Mouse (Mus musculus) MEL (cell line): ENCODE measurements at regions not wholly inside any gene's neighbourhood (a gene's known extent, or its start where the extent isn't known, plus 50 kb on each side); places are given as distances from the start of the nearest gene placed in this dataset.

Experiments
- DNase-seq: peaks from one replicate; pipeline ENCODE4 v3.0.0; 2011; ENCODE audit warnings: low read depth, low spot score
- H3K27ac ChIP-seq: 2 replicates; pipeline ENCODE4 v1.5.1; 2012; ENCODE audit warnings: low read depth, mild to moderate bottlenecking, control low read depth, low read length, moderate library complexity; ENCODE audit not compliant: control insufficient read depth
- H3K27me3 ChIP-seq, 2 experiments: fragments of 150-350 bp in 1 of 2; sonication (generic) in 1 of 2; 2 replicates each; pipeline ENCODE4 v1.6.1; 2012; ENCODE audit warnings: low read length in 2 of 2, mild to moderate bottlenecking in 2 of 2, improper control_type of control experiment in 1 of 2, moderate library complexity in 1 of 2; ENCODE audit not compliant: insufficient read depth in 2 of 2, control insufficient read depth in 1 of 2
- H3K36me3 ChIP-seq, 2 experiments: 2 replicates each; pipeline ENCODE4 v1.6.1; 2012 to 2014; ENCODE audit warnings: low read length in 2 of 2, improper control_type of control experiment in 1 of 2, inconsistent platforms in 1 of 2, mild to moderate bottlenecking in 1 of 2; ENCODE audit not compliant: insufficient read depth in 2 of 2, control insufficient read depth in 1 of 2
- H3K4me1 ChIP-seq, 2 experiments: fragments of 150-350 bp in 1 of 2; sonication (generic) in 1 of 2; 2 replicates each; pipeline ENCODE4 v1.6.1; 2012; ENCODE audit warnings: low read length in 2 of 2, improper control_type of control experiment in 1 of 2, mild to moderate bottlenecking in 1 of 2; ENCODE audit not compliant: insufficient read depth in 2 of 2, control insufficient read depth in 1 of 2
- H3K4me3 ChIP-seq, 2 experiments: fragments of 150-350 bp in 1 of 2; sonication (generic) in 1 of 2; 2 replicates each; pipeline ENCODE4 v1.5.1; 2012; ENCODE audit warnings: low read depth in 2 of 2, low read length in 2 of 2, mild to moderate bottlenecking in 2 of 2, moderate library complexity in 2 of 2, control low read depth in 1 of 2, improper control_type of control experiment in 1 of 2; ENCODE audit not compliant: control insufficient read depth in 1 of 2, insufficient read depth in 1 of 2
- H3K79me2 ChIP-seq: 2 replicates; pipeline ENCODE4 v1.6.1; 2012; ENCODE audit warnings: mild to moderate bottlenecking, low read length, moderate library complexity; ENCODE audit not compliant: control insufficient read depth, poor library complexity, insufficient read depth
- H3K9ac ChIP-seq: 2 replicates; pipeline ENCODE4 v1.6.1; 2012; ENCODE audit warnings: low read depth, mild to moderate bottlenecking, control low read depth, low read length, moderate library complexity; ENCODE audit not compliant: control insufficient read depth, poor library complexity, severe bottlenecking
- H3K9me3 ChIP-seq: fragments of 150-350 bp; sonication (generic); replicated peaks from 2 replicates; pipeline ENCODE4 v1.6.1; 2012; ENCODE audit warnings: mild to moderate bottlenecking, low read length, improper control_type of control experiment, moderate library complexity; ENCODE audit not compliant: insufficient read depth
- CHD1 ChIP-seq: IDR thresholded peaks from 2 replicates; pipeline ENCODE4 v1.6.1; 2012; ENCODE audit warnings: low read depth, mild to moderate bottlenecking, inconsistent platforms, low read length, improper control_type of control experiment
- CHD2 ChIP-seq: IDR thresholded peaks from 2 replicates; pipeline ENCODE4 v1.6.1; 2011; ENCODE audit warnings: low read length, improper control_type of control experiment
- EP300 ChIP-seq, 2 experiments: IDR thresholded peaks; 2 replicates each; pipeline ENCODE4 v1.6.1; 2011; ENCODE audit warnings: improper control_type of control experiment in 2 of 2, low read length in 2 of 2, low read depth in 1 of 2, mild to moderate bottlenecking in 1 of 2
- ETS1 ChIP-seq: IDR thresholded peaks from 2 replicates; pipeline ENCODE4 v1.6.1; 2012; ENCODE audit warnings: low read depth, mild to moderate bottlenecking, inconsistent platforms, low read length, improper control_type of control experiment, moderate library complexity
- GABPA ChIP-seq: IDR thresholded peaks from 2 replicates; pipeline ENCODE4 v1.6.1; 2012; ENCODE audit warnings: low read depth, mild to moderate bottlenecking, inconsistent platforms, low read length, improper control_type of control experiment, moderate library complexity
- GATA1 ChIP-seq: IDR thresholded peaks from 2 replicates; pipeline ENCODE4 v1.6.1; 2011; ENCODE audit warnings: low read depth, low read length, improper control_type of control experiment
- HCFC1 ChIP-seq: IDR thresholded peaks from 2 replicates; pipeline ENCODE4 v1.6.1; 2012; ENCODE audit warnings: low read depth, mild to moderate bottlenecking, inconsistent platforms, low read length, improper control_type of control experiment, moderate library complexity
- JUND ChIP-seq: IDR thresholded peaks from 2 replicates; pipeline ENCODE4 v1.6.1; 2011; ENCODE audit warnings: low read depth, mild to moderate bottlenecking, improper control_type of control experiment, low read length
- KAT2A ChIP-seq: conservative IDR thresholded peaks from 2 replicates; pipeline ENCODE4 v1.6.1; 2012; ENCODE audit warnings: low read depth, low read length, improper control_type of control experiment, inconsistent platforms
- MAFK ChIP-seq: IDR thresholded peaks from 2 replicates; pipeline ENCODE4 v1.6.1; 2011; ENCODE audit warnings: low read depth, mild to moderate bottlenecking, low read length, improper control_type of control experiment, borderline replicate concordance
- MEF2A ChIP-seq: IDR thresholded peaks from 2 replicates; pipeline ENCODE4 v1.6.1; 2014; ENCODE audit warnings: low read depth, mild to moderate bottlenecking, inconsistent platforms, low read length, improper control_type of control experiment; ENCODE audit not compliant: poor library complexity, insufficient replicate concordance, severe bottlenecking; ENCODE audit errors: extremely low read depth
- MXI1 ChIP-seq: IDR thresholded peaks from 2 replicates; pipeline ENCODE4 v1.6.1; 2011; ENCODE audit warnings: mild to moderate bottlenecking, low read depth, low read length, improper control_type of control experiment
- MYC ChIP-seq: IDR thresholded peaks from 2 replicates; pipeline ENCODE4 v1.6.1; 2011; ENCODE audit warnings: low read depth, mild to moderate bottlenecking, low read length, improper control_type of control experiment, moderate library complexity
- NRF1 ChIP-seq: IDR thresholded peaks from 2 replicates; pipeline ENCODE4 v1.6.1; 2014; ENCODE audit warnings: low read depth, mild to moderate bottlenecking, inconsistent platforms, low read length, improper control_type of control experiment, moderate library complexity; ENCODE audit not compliant: poor library complexity, insufficient read depth, severe bottlenecking
- POLR2AphosphoS2 ChIP-seq: IDR thresholded peaks from 2 replicates; pipeline ENCODE4 v1.6.1; 2011; ENCODE audit warnings: low read length, improper control_type of control experiment
- RCOR1 ChIP-seq: IDR thresholded peaks from 2 replicates; pipeline ENCODE4 v1.6.1; 2012; ENCODE audit warnings: low read depth, mild to moderate bottlenecking, inconsistent platforms, low read length, improper control_type of control experiment
- SMC3 ChIP-seq: IDR thresholded peaks from 2 replicates; pipeline ENCODE4 v1.6.1; 2011; ENCODE audit warnings: low read depth, low read length, improper control_type of control experiment
- ZC3H11A ChIP-seq: IDR thresholded peaks from 2 replicates; pipeline ENCODE4 v1.6.1; 2012; ENCODE audit warnings: low read depth, mild to moderate bottlenecking, inconsistent platforms, low read length, improper control_type of control experiment
- ZNF384 ChIP-seq: IDR thresholded peaks from 2 replicates; pipeline ENCODE4 v1.6.1; 2012; ENCODE audit warnings: low read depth, mild to moderate bottlenecking, inconsistent platforms, low read length, improper control_type of control experiment

DNA sequence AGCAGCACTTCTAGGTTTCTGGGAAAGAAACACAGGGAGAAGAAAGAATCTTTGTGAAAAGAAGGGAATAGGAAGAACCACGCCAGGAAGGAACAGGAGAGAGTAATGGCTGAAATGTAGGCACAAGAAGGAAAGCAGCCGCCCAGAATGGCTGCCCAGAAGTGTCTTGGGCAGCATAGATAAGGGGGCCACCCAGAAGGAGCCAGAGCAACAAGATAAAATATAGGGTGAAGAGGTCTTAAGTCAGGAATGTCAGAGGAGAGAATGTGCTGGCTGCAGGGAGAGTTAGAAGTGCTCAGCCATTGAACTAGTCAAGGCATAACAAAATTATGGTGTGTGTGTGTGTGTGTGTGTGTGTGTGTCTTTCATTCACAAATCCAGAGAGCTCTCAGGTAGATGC is 227.7 kb upstream of the Dkk2 start:
- no peak overlapping the region for H3K9ac ChIP-seq
- no peak for DNase-seq

DNA sequence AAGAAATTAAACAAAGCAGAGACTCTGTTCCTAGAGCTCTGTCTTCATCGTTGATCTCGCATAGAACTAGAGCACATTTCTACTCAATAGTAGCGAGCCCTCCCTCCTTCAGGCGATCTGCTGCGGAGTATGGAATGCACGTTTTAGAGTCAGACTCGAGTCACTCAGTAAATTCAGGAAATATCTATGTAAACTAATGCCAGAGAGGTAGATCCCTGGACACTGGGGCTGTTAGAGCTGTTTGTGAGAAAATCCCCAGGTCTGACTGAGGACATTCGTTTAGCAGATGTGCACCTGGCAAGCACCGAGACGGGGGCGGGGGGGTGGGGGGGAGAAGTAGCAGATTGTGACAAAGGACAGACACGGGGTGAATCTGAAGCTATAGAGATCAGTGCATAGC is 226.0 kb upstream of the Dkk2 start:
- Histone ChIP-seq H3K9me3 (no peaks in the 10 kb centered on the region), H3K4me1 (no peaks in the 10 kb centered on the region), H3K27ac (no peak overlapping the region), H3K4me3 (no peak overlapping the region), H3K27me3 (no peaks in the 10 kb centered on the region), H3K9ac (no peak overlapping the region), H3K36me3 (no peaks in the 10 kb centered on the region), H3K79me2 (no peaks in the 10 kb centered on the region)
- no peak for DNase-seq
- no peak for TF ChIP-seq MYC
- TF ChIP-seq CHD2 = no peak
- no peak for TF ChIP-seq POLR2AphosphoS2
- no peak for TF ChIP-seq HCFC1
- TF ChIP-seq ZNF384 = no peak
- no peak for TF ChIP-seq ETS1
- no peak for TF ChIP-seq JUND

More for the DNA sequence above, 227.7 kb upstream of the Dkk2 start:
- H3K9me3 ChIP-seq = no peaks in the 10 kb centered on the region
- no peaks in the 10 kb centered on the region for H3K79me2 ChIP-seq
- no peaks in the 10 kb centered on the region for H3K36me3 ChIP-seq
- no peak overlapping the region for H3K4me3 ChIP-seq
- H3K27ac ChIP-seq = no peak overlapping the region
- H3K27me3 ChIP-seq = no peaks in the 10 kb centered on the region
- TF ChIP-seq RCOR1 (no peak), KAT2A (no peak), GATA1 (no peak), MYC (no peak), EP300 (IDR thresholded peaks at IDR 0.05; ENCODE audit: low read depth in 1 of 2, low read length in 2 of 2) (no peak), SMC3 (no peak), ZC3H11A (no peak), CHD1 (no peak), NRF1 (no peak)
- no peaks in the 10 kb centered on the region for H3K4me1 ChIP-seq

DNA sequence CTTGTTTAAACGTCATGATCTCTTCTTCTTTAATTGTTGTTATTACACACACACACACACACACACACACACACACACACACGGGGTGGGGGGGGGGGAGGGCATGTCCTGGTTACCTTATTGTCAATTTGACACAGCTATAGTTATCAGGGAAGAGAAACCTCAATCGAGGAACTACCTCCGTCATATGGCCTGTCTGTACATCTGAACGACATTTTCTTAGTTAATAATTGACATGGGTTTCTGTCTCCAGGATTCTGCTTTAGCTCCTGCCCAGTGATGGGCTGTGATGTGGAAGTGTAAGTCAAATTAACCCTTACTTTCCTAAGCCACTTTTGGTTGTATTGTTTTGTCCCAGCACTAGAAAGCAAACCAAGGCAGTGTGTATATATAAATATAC is 220.0 kb upstream of the Dkk2 start:
- no peaks in the 10 kb centered on the region for H3K79me2 ChIP-seq
- no peaks in the 10 kb centered on the region for H3K27me3 ChIP-seq
- H3K4me1 ChIP-seq = no peaks in the 10 kb centered on the region
- DNase-seq = no peak
- H3K36me3 ChIP-seq = no peaks in the 10 kb centered on the region
- no peak overlapping the region for H3K4me3 ChIP-seq
- TF ChIP-seq MEF2A (no peak), KAT2A (no peak), RCOR1 (no peak), ETS1 (no peak), GABPA (no peak), MXI1 (no peak), NRF1 (no peak), MAFK (no peak)
- no peak overlapping the region for H3K9ac ChIP-seq
- no peaks in the 10 kb centered on the region for H3K9me3 ChIP-seq
- H3K27ac ChIP-seq = no peak overlapping the region
